Mouse (Mus musculus) neural tube, embryonic 11.5 days (tissue): ENCODE data around the gene Apela. TPM values are rescaled to one million over a fixed set of nuclear protein-coding genes. Genes with fewer than 3 reads are reported as not detected.

Experiments used
- ATAC-seq: fragments of 200-750 bp; cut with Nextera tagmentation; 2 replicates; pipeline ENCODE4 v1.8.0; 2017; ENCODE audit warnings: moderate number of reproducible peaks, mild to moderate bottlenecking, moderate TSS enrichment, moderate library complexity; ENCODE audit not compliant: insufficient read depth, low FRiP score, low TSS enrichment
- DNase-seq: peaks from one replicate; pipeline ENCODE4 v3.0.0-alpha.2; 2015; ENCODE audit warnings: low spot score
- H3K27ac ChIP-seq: fragments of 300-500 bp; sonication (generic); 2 replicates; pipeline ENCODE4 v1.5.1; 2014; ENCODE audit warnings: low read depth, mild to moderate bottlenecking, low read length
- H3K27me3 ChIP-seq: fragments of 300-500 bp; sonication (generic); 2 replicates; pipeline ENCODE4 v1.6.1; 2014; ENCODE audit warnings: mild to moderate bottlenecking, low read length, mixed read lengths; ENCODE audit not compliant: control insufficient read depth, insufficient read depth
- H3K36me3 ChIP-seq: fragments of 300-500 bp; sonication (generic); 2 replicates; pipeline ENCODE4 v1.6.1; 2014; ENCODE audit warnings: mild to moderate bottlenecking, low read length, moderate library complexity, mixed read lengths; ENCODE audit not compliant: control insufficient read depth, insufficient read depth
- H3K4me1 ChIP-seq: fragments of 300-500 bp; sonication (generic); 2 replicates; pipeline ENCODE4 v1.6.1; 2014; ENCODE audit warnings: low read length, mixed read lengths; ENCODE audit not compliant: control insufficient read depth, insufficient read depth
- H3K4me2 ChIP-seq: fragments of 300-500 bp; sonication (generic); 2 replicates; pipeline ENCODE4 v1.6.1; 2014; ENCODE audit warnings: low read depth, mild to moderate bottlenecking, moderate library complexity
- H3K4me3 ChIP-seq: fragments of 300-500 bp; sonication (generic); 2 replicates; pipeline ENCODE4 v1.5.1; 2014; ENCODE audit warnings: low read depth, low read length
- H3K9ac ChIP-seq: fragments of 300-500 bp; sonication (generic); 2 replicates; pipeline ENCODE4 v1.6.1; 2014; ENCODE audit warnings: mild to moderate bottlenecking, low read length
- H3K9me3 ChIP-seq: fragments of 300-500 bp; sonication (generic); 2 replicates; pipeline ENCODE4 v1.6.1; 2016; ENCODE audit warnings: low read length; ENCODE audit not compliant: control insufficient read depth
- WGBS: fragments of 180-500 bp; shearing (Covaris S2); extraction: QIAGEN DNeasy Blood & Tissue Kit; methylation state at CpG from one replicate; pipeline ENCODE4 v1.1.7; 2014; 5-methylcytosine and 5-hydroxymethylcytosine counted together
- polyA plus RNA-seq: library from polyadenylated mRNA; unstranded; fragments of >200 nt; fragmentation: Nextera tagmentation; extraction: Ambion mirVana; gene quantifications from 2 replicates; pipeline ENCODE4 v1.2.1, GENCODE M21; 2014

Apela gene
- polyA plus RNA-seq, result 9.3 and 10.3 TPM in 2 replicates

GRCm38 (mm10) chr8:65037117-65037533 is at the start of gene Apela:
TSS of gene Apela (minus strand) at chr8:65037336.
- Histone ChIP-seq H3K4me2 (peak within 1 kb of the TSS; percentile 46), H3K27me3 (no peaks in the 10 kb centered on the region), H3K36me3 (no peaks in the 10 kb centered on the region), H3K4me1 (peaks cover 6% of the 10 kb centered on the region; the same call in 1 of the 2 replicates), H3K9ac (no peak within 1 kb of the TSS), H3K27ac (no peak within 1 kb of the TSS), H3K9me3 (no peaks in the 10 kb centered on the region), H3K4me3 (peak within 1 kb of the TSS; percentile 2; the same call in 1 of the 2 replicates)
- peak; percentile 73 for ATAC-seq
- WGBS, result under 1% methylated on average over 8 of the region's 8 CpGs
- peak; percentile 64 for DNase-seq

DNA sequence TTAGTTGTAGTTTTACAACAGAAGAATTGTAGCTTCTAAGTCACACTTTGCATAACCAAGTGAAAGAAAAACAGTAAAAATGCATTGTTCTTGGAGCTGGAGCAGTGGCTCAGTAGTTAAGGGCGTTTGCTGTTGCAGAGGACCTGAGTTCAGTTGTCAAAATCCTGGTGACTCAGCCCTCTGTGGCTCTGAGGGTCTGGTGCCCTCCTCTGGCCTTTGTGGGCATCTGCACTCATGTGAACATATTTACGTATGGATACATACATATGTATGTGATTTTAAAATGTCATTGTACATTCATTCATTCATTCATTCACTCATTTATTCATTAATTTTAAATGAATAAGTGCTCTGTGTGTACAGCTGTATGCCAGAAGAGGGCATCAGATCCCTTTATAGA is 48.5 kb upstream of the Apela start:
- no peak overlapping the region for H3K4me3 ChIP-seq
- H3K27ac ChIP-seq, result no peak overlapping the region
- H3K9ac ChIP-seq, result no peak overlapping the region
- ATAC-seq (no peak), DNase-seq (no peak)
- H3K4me2 ChIP-seq, result no peak overlapping the region
- no peaks in the 10 kb centered on the region for H3K27me3 ChIP-seq
- no peaks in the 10 kb centered on the region; the same call in 1 of the 2 replicates for H3K4me1 ChIP-seq
- no peaks in the 10 kb centered on the region for H3K36me3 ChIP-seq
- WGBS, result 74% methylated on average over 2 of the region's 2 CpGs
- H3K9me3 ChIP-seq, result no peaks in the 10 kb centered on the region

GRCm38 (mm10) chr8:65080731-65081130 is 43.6 kb upstream of the Apela start:
- no peak for ATAC-seq
- WGBS, result 85% methylated on average over 9 of the region's 9 CpGs
- H3K27me3 ChIP-seq, result no peaks in the 10 kb centered on the region
- no peak for DNase-seq
- no peaks in the 10 kb centered on the region for H3K4me1 ChIP-seq
- H3K4me2 ChIP-seq, result no peak overlapping the region
- no peak overlapping the region for H3K27ac ChIP-seq
- H3K9ac ChIP-seq, result no peak overlapping the region
- H3K4me3 ChIP-seq, result no peak overlapping the region
- H3K36me3 ChIP-seq, result no peaks in the 10 kb centered on the region
- H3K9me3 ChIP-seq, result no peaks in the 10 kb centered on the region

GRCm38 (mm10) chr8:65074733-65075132 is 37.6 kb upstream of the Apela start, which contains the start of gene Gm10663:
TSS of gene Gm10663 (plus strand) at chr8:65075033.
- DNase-seq (no peak), ATAC-seq (no peak)
- Histone ChIP-seq H3K27me3 (no peaks in the 10 kb centered on the region), H3K4me2 (no peak within 1 kb of the TSS), H3K9me3 (no peaks in the 10 kb centered on the region), H3K4me3 (no peak within 1 kb of the TSS), H3K27ac (no peak within 1 kb of the TSS), H3K9ac (no peak within 1 kb of the TSS), H3K36me3 (no peaks in the 10 kb centered on the region), H3K4me1 (no peaks in the 10 kb centered on the region)
- WGBS, result 92% methylated on average over 2 of the region's 2 CpGs

DNA sequence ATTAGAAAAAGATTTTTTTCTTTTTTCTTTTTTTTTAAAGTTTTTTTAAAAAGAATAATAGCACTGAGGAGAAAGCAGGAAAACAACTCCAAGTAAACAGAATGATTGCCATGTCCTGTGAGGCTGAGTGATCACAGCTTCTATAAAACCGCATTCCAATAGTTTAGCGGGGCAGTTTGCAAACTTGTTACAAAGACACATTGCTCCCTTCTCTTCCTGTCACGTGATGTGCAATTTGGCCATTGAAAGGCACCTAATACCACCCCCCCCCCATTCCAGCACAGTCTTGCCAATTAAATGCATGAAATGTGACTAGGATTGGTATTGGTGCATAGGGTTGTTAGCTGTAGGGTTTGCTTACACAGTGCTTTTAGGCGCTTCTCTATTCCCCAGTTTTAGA is 33.9 kb upstream of the Apela start:
- Histone ChIP-seq H3K36me3 (no peaks in the 10 kb centered on the region), H3K4me2 (no peak overlapping the region), H3K27ac (no peak overlapping the region), H3K9ac (no peak overlapping the region), H3K27me3 (no peaks in the 10 kb centered on the region), H3K4me1 (no peaks in the 10 kb centered on the region), H3K9me3 (no peaks in the 10 kb centered on the region), H3K4me3 (no peak overlapping the region)
- no peak for DNase-seq
- ATAC-seq, result no peak
- 53% methylated on average over 4 of the region's 4 CpGs for WGBS

- Histone ChIP-seq H3K9me3 (no peaks in the 10 kb centered on the region), H3K27ac (no peak overlapping the region), H3K4me2 (no peak overlapping the region), H3K4me3 (no peak overlapping the region), H3K4me1 (no peaks in the 10 kb centered on the region), H3K36me3 (no peaks in the 10 kb centered on the region), H3K9ac (no peak overlapping the region), H3K27me3 (no peaks in the 10 kb centered on the region)
- ATAC-seq (peak; percentile 68), DNase-seq (no peak)
- WGBS, result 68% methylated on average over 4 of the region's 4 CpGs
Measured at GRCm38 (mm10) chr8:65068473-65068819, 31.3 kb upstream of the Apela start.

- no peaks in the 10 kb centered on the region for H3K27me3 ChIP-seq
- H3K9me3 ChIP-seq, result no peaks in the 10 kb centered on the region
- H3K4me2 ChIP-seq, result no peak overlapping the region
- no peaks in the 10 kb centered on the region for H3K4me1 ChIP-seq
- ATAC-seq, result peak; percentile 66
- H3K27ac ChIP-seq, result no peak overlapping the region
- no peak overlapping the region for H3K4me3 ChIP-seq
- H3K36me3 ChIP-seq, result no peaks in the 10 kb centered on the region
- 27% methylated on average over 10 of the region's 10 CpGs for WGBS
- H3K9ac ChIP-seq, result no peak overlapping the region
- DNase-seq, result peak; percentile 35
Measured at GRCm38 (mm10) chr8:65067694-65068472, 30.7 kb upstream of the Apela start.

DNA sequence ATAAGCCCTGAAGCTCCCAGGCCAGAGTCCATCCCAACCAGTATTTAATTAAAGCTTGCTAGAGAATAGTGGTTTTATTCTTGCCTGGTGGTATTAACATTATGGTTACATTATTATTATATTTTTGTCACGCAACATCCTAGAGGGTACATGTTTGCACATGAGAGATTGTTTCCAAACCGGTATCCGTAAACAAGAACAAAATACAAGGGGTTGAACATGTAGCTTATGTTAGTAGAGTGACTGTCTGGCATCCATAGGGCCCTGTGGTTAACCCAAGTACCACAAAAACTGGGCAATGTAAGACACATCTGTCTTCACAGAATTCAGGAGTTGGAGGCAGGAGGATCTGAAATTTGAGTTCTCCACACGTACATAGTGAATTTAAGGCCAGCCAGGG is 29.9 kb upstream of the Apela start:
- Histone ChIP-seq H3K36me3 (no peaks in the 10 kb centered on the region), H3K4me2 (no peak overlapping the region), H3K9ac (no peak overlapping the region), H3K9me3 (no peaks in the 10 kb centered on the region), H3K4me1 (no peaks in the 10 kb centered on the region), H3K27ac (no peak overlapping the region), H3K4me3 (no peak overlapping the region), H3K27me3 (no peaks in the 10 kb centered on the region)
- 92% methylated on average over 4 of the region's 4 CpGs for WGBS
- no peak for DNase-seq
- no peak for ATAC-seq

GRCm38 (mm10) chr8:65065622-65066021 is 28.5 kb upstream of the Apela start:
- no peak overlapping the region for H3K9ac ChIP-seq
- DNase-seq (no peak), ATAC-seq (no peak)
- H3K27ac ChIP-seq, result no peak overlapping the region
- H3K4me2 ChIP-seq, result no peak overlapping the region
- no peaks in the 10 kb centered on the region for H3K27me3 ChIP-seq
- no peaks in the 10 kb centered on the region for H3K4me1 ChIP-seq
- 95% methylated on average over 3 of the region's 3 CpGs for WGBS
- H3K9me3 ChIP-seq, result no peaks in the 10 kb centered on the region
- no peaks in the 10 kb centered on the region for H3K36me3 ChIP-seq
- no peak overlapping the region for H3K4me3 ChIP-seq
